Mouse (Mus musculus): Measurements from ENCODE around the gene Cap1. TPM values are rescaled to one million over a fixed set of nuclear protein-coding genes. Genes with fewer than 3 reads are reported as not detected.
"Not testable (repeated sequence)": the region's sequence is repeated elsewhere in the genome, so short reads cannot be mapped to it uniquely, and the experiment has no call there.

The Cap1 gene
- polyA plus RNA-seq, 1 experiment = 129 TPM

GRCm38 (mm10) chr4:122837994-122838393, 47.9 kb downstream of the Cap1 start:
- DNase-seq (ENCODE audit: low spot score) = no peak

GRCm38 (mm10) chr4:122837180-122837730, 48.6 kb downstream of the Cap1 start:
- DNase-seq (ENCODE audit: low spot score) = no peak

GRCm38 (mm10) chr4:122836403-122836775, 49.5 kb downstream of the Cap1 start:
- DNase-seq (ENCODE audit: low spot score) = no peak

DNA sequence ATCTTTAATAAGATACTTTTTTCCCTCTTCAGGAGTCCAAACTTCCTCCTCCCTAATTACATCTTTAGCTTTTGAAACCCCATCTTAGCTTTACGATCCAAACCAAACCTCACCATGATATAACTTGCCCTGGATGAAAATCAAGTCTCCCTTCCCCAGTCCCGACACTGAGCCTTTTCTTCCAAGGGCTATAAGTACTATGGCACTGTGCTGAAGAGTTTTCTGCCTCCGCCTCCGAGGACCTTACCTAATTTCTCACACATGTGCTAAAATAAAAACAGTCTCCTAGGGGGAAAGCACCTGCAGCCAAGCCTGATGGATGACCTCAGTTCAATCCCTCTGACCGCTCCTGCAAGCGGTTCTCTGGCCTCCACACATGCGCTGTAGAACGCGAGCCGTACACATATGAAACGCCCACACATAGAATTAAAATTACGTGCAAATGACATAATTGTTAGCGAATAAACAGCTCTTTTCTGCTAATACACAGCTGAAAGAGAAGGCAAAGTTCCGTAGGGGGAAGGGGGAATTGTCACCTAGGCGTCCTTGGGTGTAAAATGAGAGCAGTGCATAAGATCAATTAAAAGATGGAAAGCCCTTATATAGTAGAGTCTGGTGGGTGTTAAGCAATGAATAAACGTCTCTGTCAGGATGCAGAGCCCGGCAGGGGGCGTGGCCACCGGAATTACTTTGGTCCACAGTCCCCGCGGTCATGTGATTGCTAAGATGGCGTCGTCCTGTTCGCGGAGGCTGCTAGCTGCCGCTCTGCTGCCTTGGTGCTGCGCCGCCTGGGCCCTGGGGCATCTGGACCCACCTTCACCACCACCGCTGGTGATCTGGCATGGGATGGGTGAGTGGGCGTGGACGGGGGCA, 50.1 kb downstream of the Cap1 start, which contains the start of gene Ppt1:
Gene Ppt1 (plus strand): TSS at position 713 of the 873 bp plus-strand sequence.
- DNase-seq (ENCODE audit: low spot score) = peak; percentile 57

DNA sequence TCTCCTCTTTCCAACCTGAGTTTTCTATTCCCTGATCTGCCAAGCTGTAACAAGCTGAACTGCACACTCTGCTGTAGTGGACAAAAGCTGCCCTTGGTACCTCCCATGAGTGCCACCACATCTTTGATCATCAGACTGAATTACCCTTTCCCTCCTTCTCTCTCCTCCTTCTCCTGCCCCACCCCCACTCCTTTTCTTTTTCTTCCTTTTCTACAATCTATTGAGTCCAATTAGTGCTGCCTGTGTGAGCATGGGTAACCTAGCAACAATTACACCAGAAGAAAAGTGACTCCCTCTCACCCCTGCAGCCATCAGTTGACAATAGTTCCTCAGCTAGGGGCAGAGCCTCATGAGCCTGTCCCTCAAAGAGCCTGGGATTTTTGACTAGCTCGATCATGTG, 54.0 kb downstream of the Cap1 start:
- DNase-seq (ENCODE audit: low spot score) = no peak

GRCm38 (mm10) chr4:122829339-122829738, 56.5 kb downstream of the Cap1 start:
- DNase-seq (ENCODE audit: low spot score) = no peak

- no peak for DNase-seq (ENCODE audit: low spot score)
Measured at GRCm38 (mm10) chr4:122827651-122828050, 58.2 kb downstream of the Cap1 start.

DNA sequence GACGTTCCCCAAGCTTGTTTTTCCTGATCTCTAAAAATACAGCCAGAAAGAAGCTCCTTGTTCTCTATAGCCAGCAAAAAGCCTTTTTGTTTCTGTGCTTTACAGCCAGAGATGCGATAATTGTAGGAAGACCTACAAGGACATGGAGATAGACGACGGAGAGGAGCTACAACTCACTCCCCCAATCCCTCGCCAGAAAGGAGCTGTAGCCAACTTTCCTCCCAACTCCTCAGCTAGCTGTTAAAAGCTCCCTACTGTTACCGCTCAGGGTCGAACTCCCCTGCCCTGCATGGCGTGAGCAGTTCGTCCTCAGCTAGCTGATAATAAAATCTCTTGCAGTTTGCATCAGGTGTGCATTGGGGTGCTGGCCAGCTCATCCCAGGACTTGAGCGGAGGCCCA, 64.9 kb downstream of the Cap1 start:
- DNase-seq (ENCODE audit: low spot score) = not testable (repeated sequence)

DNA sequence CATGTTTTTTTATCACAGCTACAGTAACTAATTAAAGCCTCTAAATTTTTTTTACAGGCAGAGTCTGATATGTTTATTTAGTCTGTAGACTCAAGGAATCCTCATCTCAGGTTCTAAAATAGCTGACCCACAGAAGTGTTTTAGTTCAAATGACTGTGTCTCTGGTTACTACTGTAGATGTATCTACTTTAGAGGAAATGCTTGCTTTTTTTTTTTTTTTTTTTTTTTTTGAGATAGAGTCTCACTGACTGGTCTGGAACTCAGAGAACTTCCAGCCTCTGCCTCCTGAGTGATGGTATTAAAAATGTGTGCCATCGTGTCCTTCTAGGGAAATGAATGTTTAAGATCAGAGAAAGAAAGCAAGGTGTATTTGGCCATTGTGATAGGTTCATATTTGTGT, 69.7 kb downstream of the Cap1 start:
- no peak for DNase-seq (ENCODE audit: low spot score)

DNA sequence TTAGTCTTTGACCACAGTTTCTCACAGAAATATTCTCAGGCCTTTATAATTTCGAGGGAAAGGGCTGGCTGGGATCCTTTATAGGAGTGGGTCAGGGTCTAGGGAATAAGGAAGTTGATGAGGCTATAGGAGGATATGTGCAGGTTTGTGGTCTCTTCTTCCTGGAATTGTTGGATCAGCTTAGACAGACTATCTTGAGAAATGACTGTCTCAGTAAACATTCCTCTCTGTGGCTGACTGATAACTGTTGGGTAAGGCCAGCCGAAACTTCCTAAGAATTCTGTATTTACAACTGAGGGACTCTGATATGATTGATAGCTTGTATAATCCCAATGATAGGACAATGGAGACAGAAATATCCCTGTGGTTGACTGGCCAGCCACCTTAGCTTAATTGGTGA, 74.0 kb downstream of the Cap1 start:
- no peak for DNase-seq (ENCODE audit: low spot score)

- no peak for DNase-seq (ENCODE audit: low spot score)
Measured at GRCm38 (mm10) chr4:122811180-122811579, 74.7 kb downstream of the Cap1 start.

Other genes with a start within 250 kb of the Cap1 start
- not detected in 2 replicates for gene 9530002B09Rik, start 196.8 kb downstream of the Cap1 start, polyA plus RNA-seq (2012; rRNA removed)
- 85.3 and 85.8 TPM in 2 replicates for gene Ppt1, start 49.8 kb downstream of the Cap1 start, polyA plus RNA-seq (2012; rRNA removed)
- gene Mfsd2a, start 75.1 kb upstream of the Cap1 start, polyA plus RNA-seq (2012; rRNA removed) = 3.7 and 5.0 TPM in 2 replicates
- 50.5 and 53.6 TPM in 2 replicates for gene Mycl, start 109.6 kb upstream of the Cap1 start, polyA plus RNA-seq (2012; rRNA removed)
- gene Trit1, start 130.5 kb upstream of the Cap1 start, polyA plus RNA-seq (2012; rRNA removed) = 15.9 and 16.2 TPM in 2 replicates
- 0.74 and 1.3 TPM in 2 replicates for gene Bmp8b, start 219.1 kb upstream of the Cap1 start, polyA plus RNA-seq (2012; rRNA removed)
- 0.21 and 0.33 TPM in 2 replicates for gene Oxct2b, start 230.2 kb upstream of the Cap1 start, polyA plus RNA-seq (2012; rRNA removed)

All from urinary bladder, adult 2 months (tissue).